Mouse (Mus musculus) thymus, adult 2 months (tissue): Measurements from ENCODE around the gene Kxd1. TPM values are rescaled to one million over a fixed set of nuclear protein-coding genes. Genes with fewer than 3 reads are reported as not detected.

ENCODE experiments used
- DNase-seq: peaks from one replicate; pipeline ENCODE4 v3.0.0; 2021
- H3K27ac ChIP-seq: fragments of 200-500 bp; 2 replicates; pipeline ENCODE4 v1.5.1; 2012; ENCODE audit warnings: low read length, control low read depth; ENCODE audit not compliant: control insufficient read depth, insufficient read depth
- H3K27me3 ChIP-seq: fragments of 200-500 bp; 2 replicates; pipeline ENCODE4 v1.6.1; 2012; ENCODE audit warnings: mild to moderate bottlenecking, low read length, moderate library complexity, mixed read lengths; ENCODE audit not compliant: control insufficient read depth, insufficient read depth
- H3K36me3 ChIP-seq: fragments of 200-500 bp; 2 replicates; pipeline ENCODE4 v1.6.1; 2012; ENCODE audit warnings: mild to moderate bottlenecking, low read length, moderate library complexity; ENCODE audit not compliant: control insufficient read depth, insufficient read depth
- H3K4me1 ChIP-seq: fragments of 200-500 bp; replicated peaks from 2 replicates; pipeline ENCODE4 v1.6.1; 2012; ENCODE audit warnings: low read length; ENCODE audit not compliant: control insufficient read depth, insufficient read depth
- H3K4me3 ChIP-seq: fragments of 200-500 bp; 2 replicates; pipeline ENCODE4 v1.5.1; 2012; ENCODE audit warnings: mild to moderate bottlenecking, low read length, control low read depth, moderate library complexity; ENCODE audit not compliant: control insufficient read depth, insufficient read depth
- CTCF ChIP-seq: fragments of 200-500 bp; IDR thresholded peaks from 2 replicates; pipeline ENCODE4 v1.5.1; 2012; ENCODE audit warnings: mild to moderate bottlenecking, control low read depth, low read length, moderate library complexity, borderline replicate concordance; ENCODE audit not compliant: control insufficient read depth, poor library complexity, insufficient read depth; ENCODE audit errors: extremely low read depth
- POLR2A ChIP-seq: fragments of 200-500 bp; IDR thresholded peaks from 2 replicates; pipeline ENCODE4 v1.6.1; 2012; ENCODE audit warnings: mild to moderate bottlenecking, low read length, control low read depth, moderate library complexity; ENCODE audit not compliant: control insufficient read depth, poor library complexity, insufficient read depth; ENCODE audit errors: extremely low read depth
- WGBS: fragments of 180-500 bp; shearing (Covaris S2); methylation state at CpG from one replicate; pipeline ENCODE4 v1.1.7; 2018; 5-methylcytosine and 5-hydroxymethylcytosine counted together
- polyA plus RNA-seq: library from polyadenylated mRNA; depleted of rRNA; stranded (reverse); fragments of >200 nt; gene quantifications from 2 replicates; pipeline ENCODE4 v1.2.3, GENCODE M21; 2012

Gene Kxd1
- polyA plus RNA-seq, 1 experiment, result 72.7 TPM

DNA sequence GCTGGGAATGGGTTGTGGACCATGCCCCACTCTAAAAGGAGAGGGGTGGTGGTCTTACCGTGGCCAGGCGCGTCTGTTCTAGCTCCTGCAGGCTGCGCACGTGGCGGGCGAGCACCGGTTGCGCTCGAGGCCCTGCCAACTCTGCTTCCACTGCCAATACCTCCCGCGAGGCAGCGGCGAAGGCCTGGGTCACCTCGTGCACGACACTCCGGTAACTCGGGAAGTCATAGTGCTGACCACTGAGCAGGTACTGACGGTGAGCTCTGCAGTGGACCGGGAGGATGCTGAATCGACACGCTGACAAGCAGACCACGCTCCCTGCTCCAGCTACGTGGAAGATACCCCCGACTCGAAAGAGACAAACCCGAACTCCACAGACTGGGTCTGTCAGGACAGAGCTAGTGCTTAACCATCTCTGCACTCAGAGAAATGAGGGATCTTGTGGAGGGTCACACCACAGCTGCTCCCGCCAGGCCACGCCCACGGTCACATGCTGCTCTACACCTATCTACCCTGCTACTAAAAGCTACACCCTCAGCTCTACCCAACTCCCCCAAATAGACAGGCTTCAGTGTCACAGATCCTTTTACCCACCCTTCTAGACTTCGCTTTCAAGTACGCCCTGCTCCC lies 21.9 kb downstream of the Kxd1 start:
- no peak for DNase-seq
- Histone ChIP-seq H3K4me1 (peaks cover 25% of the 10 kb centered on the region), H3K4me3 (peak overlapping the region; percentile 56), H3K27ac (no peak overlapping the region), H3K36me3 (peaks cover 6% of the 10 kb centered on the region; the same call in 1 of the 2 replicates), H3K27me3 (no peaks in the 10 kb centered on the region)
- WGBS, result 51% methylated on average over 32 of the region's 32 CpGs
- TF ChIP-seq CTCF (no peak), POLR2A (no peak)

DNA sequence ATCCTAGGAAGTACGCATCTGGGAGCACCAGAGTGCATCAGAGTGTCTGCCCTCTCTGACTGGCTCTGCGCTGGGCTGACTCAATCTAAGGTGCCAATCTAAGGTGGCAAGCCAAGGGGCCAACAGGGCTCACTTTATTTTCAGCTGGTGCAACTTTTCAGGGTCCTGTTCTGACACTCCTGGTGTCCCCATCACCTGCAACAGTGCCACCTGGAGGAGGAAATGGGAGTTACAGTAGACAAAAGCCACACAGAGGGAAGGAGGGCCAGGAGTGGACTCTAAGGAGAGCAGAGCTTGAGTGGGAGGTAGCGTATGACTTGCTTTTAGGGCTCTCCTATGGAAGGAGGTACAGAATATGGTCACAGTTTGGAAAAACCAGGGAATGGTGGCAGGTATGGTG lies 22.9 kb downstream of the Kxd1 start:
- Histone ChIP-seq H3K4me1 (peaks cover 29% of the 10 kb centered on the region), H3K36me3 (peaks cover 6% of the 10 kb centered on the region; the same call in 1 of the 2 replicates), H3K4me3 (no peak overlapping the region), H3K27me3 (no peaks in the 10 kb centered on the region), H3K27ac (no peak overlapping the region)
- TF ChIP-seq POLR2A (no peak), CTCF (peak; percentile 61; the same call in 1 of the 2 replicates)
- 80% methylated on average over 3 of the region's 3 CpGs for WGBS
- DNase-seq, result peak; percentile 86

DNA sequence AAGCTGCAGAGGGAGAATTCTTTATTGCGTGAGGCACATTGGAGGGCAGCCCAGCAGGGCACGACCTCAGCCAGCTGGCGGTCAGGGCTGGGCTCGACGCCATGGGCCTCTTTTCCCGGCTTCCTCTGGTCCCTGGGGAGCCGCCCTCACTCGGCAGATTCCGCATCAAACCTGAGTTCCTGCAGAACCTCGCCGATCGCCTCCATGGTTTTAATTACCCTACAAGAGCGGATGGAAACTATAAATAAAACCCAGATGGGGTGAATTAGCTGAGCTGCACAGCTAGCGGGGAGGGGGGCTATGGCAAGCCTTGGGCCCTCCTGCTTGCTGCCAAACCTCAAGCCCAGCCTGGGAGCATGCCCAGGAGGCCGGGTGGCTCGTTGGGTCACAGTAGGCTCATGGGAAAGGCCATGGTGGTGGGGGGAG lies 23.5 kb downstream of the Kxd1 start:
- H3K27ac ChIP-seq, result no peak overlapping the region
- no peak for TF ChIP-seq CTCF
- TF ChIP-seq POLR2A, result no peak
- WGBS, result 95% methylated on average over 16 of the region's 16 CpGs

DNA sequence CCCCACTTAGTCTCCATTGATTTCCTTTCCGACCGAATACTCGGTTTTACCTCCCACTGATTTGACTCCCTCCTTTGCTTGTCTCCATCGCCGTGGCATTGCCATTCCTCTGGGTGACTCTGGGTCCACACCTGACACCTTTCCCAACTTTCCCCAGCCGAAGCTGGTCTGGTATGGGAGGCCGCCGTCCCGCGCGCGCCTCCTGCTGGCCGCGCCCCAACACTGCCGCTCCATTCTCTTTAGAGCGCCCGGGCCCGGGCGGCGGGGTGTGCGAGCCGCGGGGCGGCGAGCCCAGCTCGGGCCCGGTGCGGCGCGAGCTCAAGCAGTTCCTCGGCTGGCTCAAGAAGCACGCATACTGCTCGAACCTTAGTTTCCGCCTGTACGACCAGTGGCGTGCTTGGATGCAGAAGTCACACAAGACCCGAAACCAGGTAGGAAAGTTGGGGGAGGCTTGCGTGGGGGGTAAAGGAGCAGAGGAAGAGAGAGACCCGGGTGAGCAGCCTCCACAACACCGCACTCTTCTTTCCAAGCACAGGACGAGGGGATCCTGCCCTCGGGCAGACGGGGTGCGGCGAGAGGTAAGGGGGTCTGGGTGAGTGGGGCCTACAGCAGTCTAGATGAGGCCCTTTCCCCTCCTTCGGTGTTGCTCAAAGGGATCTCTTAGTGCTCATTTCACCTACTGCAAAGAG lies 24.6 kb downstream of the Kxd1 start:
- peak; percentile 63 for DNase-seq

More for the DNA sequence above, 23.5 kb downstream of the Kxd1 start:
- peaks cover 31% of the 10 kb centered on the region for H3K4me1 ChIP-seq
- DNase-seq, result no peak
- peaks cover 6% of the 10 kb centered on the region; the same call in 1 of the 2 replicates for H3K36me3 ChIP-seq
- H3K4me3 ChIP-seq, result no peak overlapping the region
- no peaks in the 10 kb centered on the region for H3K27me3 ChIP-seq

DNA sequence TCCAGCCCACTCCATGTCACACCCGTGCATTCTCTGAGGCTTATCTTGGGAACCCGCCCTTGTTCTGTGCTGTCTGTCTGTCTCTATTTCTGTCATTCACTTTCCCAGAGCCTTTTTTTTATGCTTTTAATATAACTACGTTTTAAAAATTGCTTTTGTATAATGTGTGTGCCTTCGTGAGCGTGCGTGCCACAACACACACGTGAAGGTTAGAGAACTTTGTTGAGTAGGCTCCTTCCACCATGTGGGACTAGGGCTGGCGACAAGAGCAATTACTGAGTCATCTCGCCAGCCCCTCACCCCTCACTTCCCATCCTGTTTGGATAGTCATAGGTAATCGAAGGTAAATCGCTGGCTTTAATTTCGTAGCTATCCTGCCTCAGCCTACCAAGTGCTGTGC lies 25.2 kb downstream of the Kxd1 start:
- peaks cover 24% of the 10 kb centered on the region for H3K4me1 ChIP-seq
- peaks cover 2% of the 10 kb centered on the region; the same call in 1 of the 2 replicates for H3K36me3 ChIP-seq
- no peak overlapping the region for H3K4me3 ChIP-seq
- H3K27me3 ChIP-seq, result no peaks in the 10 kb centered on the region
- DNase-seq, result no peak
- WGBS, result 62% methylated on average over 12 of the region's 12 CpGs
- no peak for TF ChIP-seq CTCF
- no peak for TF ChIP-seq POLR2A
- no peak overlapping the region for H3K27ac ChIP-seq

More for the DNA sequence above, 24.6 kb downstream of the Kxd1 start:
- peaks cover 24% of the 10 kb centered on the region for H3K4me1 ChIP-seq
- TF ChIP-seq CTCF (peak; percentile 99), POLR2A (no peak)
- no peak overlapping the region for H3K27ac ChIP-seq
- no peaks in the 10 kb centered on the region for H3K27me3 ChIP-seq
- WGBS, result 29% methylated on average over 46 of the region's 46 CpGs
- H3K4me3 ChIP-seq, result no peak overlapping the region
- peaks cover 6% of the 10 kb centered on the region; the same call in 1 of the 2 replicates for H3K36me3 ChIP-seq

DNA sequence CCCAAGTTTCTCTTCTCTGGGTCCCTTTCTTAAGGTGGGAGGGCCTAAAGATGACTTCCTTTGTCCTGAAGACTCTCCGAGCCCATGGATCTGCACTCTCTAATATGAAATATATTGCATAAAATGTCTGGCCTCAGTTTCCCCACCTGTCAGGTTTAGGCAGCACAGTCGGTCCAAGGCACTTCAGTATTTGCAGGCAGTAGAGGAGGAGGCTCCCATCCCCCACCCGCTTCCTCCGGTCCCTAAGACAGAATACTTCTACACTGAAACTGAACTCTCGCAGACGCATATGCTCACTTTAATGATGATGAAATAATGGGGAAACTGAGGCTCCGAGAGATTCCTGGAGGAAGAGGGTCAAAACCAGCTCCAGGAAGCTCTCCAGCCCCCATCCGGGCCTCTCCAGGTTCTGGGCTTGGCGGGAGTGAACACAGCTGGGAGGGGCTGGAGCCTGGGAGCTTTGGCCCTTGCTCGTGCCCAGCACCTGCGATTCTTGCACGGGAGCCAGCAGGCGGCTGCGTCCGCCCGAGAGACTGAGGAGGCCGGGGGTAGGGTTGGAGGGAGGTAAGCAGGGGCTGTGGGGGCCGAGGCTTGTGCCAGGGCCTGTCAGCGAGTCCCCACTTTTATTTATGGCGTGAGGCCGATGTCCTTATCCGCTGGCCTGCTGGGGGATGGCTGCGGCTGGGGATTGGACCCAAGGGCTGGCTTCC lies 25.8 kb downstream of the Kxd1 start:
- no peaks in the 10 kb centered on the region for H3K36me3 ChIP-seq
- H3K27me3 ChIP-seq, result no peaks in the 10 kb centered on the region
- TF ChIP-seq POLR2A (no peak), CTCF (no peak)
- H3K27ac ChIP-seq, result no peak overlapping the region
- peak; percentile 11 for DNase-seq
- H3K4me1 ChIP-seq, result peaks cover 24% of the 10 kb centered on the region
- no peak overlapping the region for H3K4me3 ChIP-seq
- WGBS, result 27% methylated on average over 23 of the region's 23 CpGs
